Mouse (Mus musculus): ENCODE measurements around the gene Srpx2. TPM values are rescaled to one million over a fixed set of nuclear protein-coding genes. Genes with fewer than 3 reads are reported as not detected.
A peak's percentile ranks its signal among the peaks of the same experiment; 100 is the strongest.

Gene Srpx2
- total RNA-seq, 1 experiment, result 0.27 TPM

GRCm38 (mm10) chrX:133981231-133982002 lies 73.2 kb downstream of the Srpx2 start, which contains the start of gene Sytl4:
Gene Sytl4 (minus strand): TSS chrX:133981812.
- in situ Hi-C loops (cut with MboI; ENCODE audit: low sequenced_read_pairs in 2 of 2, unreplicated experiment in 2 of 2), result no loop called here
- TF ChIP-seq CHD2 (IDR thresholded peaks at IDR 0.05; ENCODE audit: low read depth, low read length) (no peak), HCFC1 (IDR thresholded peaks at IDR 0.05; ENCODE audit: borderline replicate concordance, insufficient read depth, low read length) (no peak), ZNF384 (IDR thresholded peaks at IDR 0.05; ENCODE audit: low read depth, low read length) (no peak), MAFK (IDR thresholded peaks at IDR 0.05; ENCODE audit: insufficient read depth, low read depth, low read length) (no peak), ZC3H11A (IDR thresholded peaks at IDR 0.05; ENCODE audit: borderline replicate concordance, low read depth, low read length) (no peak)
- no peak for DNase-seq (ENCODE audit: low read depth, low spot score)
- Histone ChIP-seq H3K4me1 (ENCODE audit: control insufficient read depth in 2 of 2, insufficient read depth in 2 of 2, low read length in 2 of 2, poor library complexity in 1 of 2) (no peaks in the 10 kb centered on the region), H3K4me3 (ENCODE audit: insufficient read depth in 1 of 2, low read depth in 1 of 2, low read length in 2 of 2, poor library complexity in 1 of 2, severe bottlenecking in 1 of 2) (peak within 1 kb of the TSS; percentile 42 to 53), H3K36me3 (ENCODE audit: control insufficient read depth, insufficient read depth, low read length, poor library complexity, severe bottlenecking) (no peaks in the 10 kb centered on the region), H3K27ac (ENCODE audit: insufficient read depth, low read depth, low read length, poor library complexity, severe bottlenecking) (no peak within 1 kb of the TSS), H3K9me3 (ENCODE audit: control insufficient read depth, insufficient read depth, low read depth, low read length) (no peaks in the 10 kb centered on the region), H3K9ac (ENCODE audit: insufficient read depth, low read depth, low read length, poor library complexity, severe bottlenecking) (no peak within 1 kb of the TSS)

Other genes with a start within 250 kb of the Srpx2 start
- gene Pcdh19, start 219.4 kb upstream of the Srpx2 start, total RNA-seq (2012; rRNA removed), result 0.90 and 2.3 TPM in 2 replicates
- not detected in 2 replicates for gene Tnmd, start 57.4 kb upstream of the Srpx2 start, total RNA-seq (2012; rRNA removed)
- 23.9 and 27.1 TPM in 2 replicates for gene Tspan6, start 10.0 kb upstream of the Srpx2 start, total RNA-seq (2012; rRNA removed)
- 0.54 and 0.58 TPM in 2 replicates for gene Sytl4, start 73.4 kb downstream of the Srpx2 start, total RNA-seq (2012; rRNA removed)
- 57.2 and 69.6 TPM in 2 replicates for gene Cstf2, start 150.8 kb downstream of the Srpx2 start, total RNA-seq (2012; rRNA removed)